Mouse (Mus musculus) forebrain, embryonic 11.5 days (tissue): ENCODE data around the gene Ankrd53. TPM values are rescaled to one million over a fixed set of nuclear protein-coding genes. Genes with fewer than 3 reads are reported as not detected.

ENCODE experiments used
- ATAC-seq: fragments of 200-750 bp; cut with Nextera tagmentation; replicated peaks from 2 replicates; pipeline ENCODE4 v1.8.0; 2017; ENCODE audit warnings: moderate TSS enrichment; ENCODE audit not compliant: low FRiP score
- DNase-seq: peaks from one replicate; pipeline ENCODE4 v3.0.0-alpha.2; 2017; ENCODE audit warnings: low spot score
- H3K27ac ChIP-seq: fragments of 300-500 bp; sonication (generic); 2 replicates; pipeline ENCODE4 v1.5.1; 2014; ENCODE audit warnings: low read depth, low read length
- H3K27me3 ChIP-seq: fragments of 300-500 bp; sonication (generic); 2 replicates; pipeline ENCODE4 v1.6.1; 2014; ENCODE audit warnings: mild to moderate bottlenecking, low read length, mixed read lengths; ENCODE audit not compliant: control insufficient read depth, insufficient read depth
- H3K36me3 ChIP-seq: fragments of 300-500 bp; sonication (generic); 2 replicates; pipeline ENCODE4 v1.6.1; 2014; ENCODE audit warnings: mild to moderate bottlenecking, low read length, moderate library complexity, mixed read lengths; ENCODE audit not compliant: control insufficient read depth, insufficient read depth
- H3K4me1 ChIP-seq: fragments of 300-500 bp; sonication (generic); replicated peaks from 2 replicates; pipeline ENCODE4 v1.6.1; 2014; ENCODE audit warnings: low read length, mixed read lengths; ENCODE audit not compliant: control insufficient read depth, insufficient read depth
- H3K4me2 ChIP-seq: fragments of 300-500 bp; sonication (generic); 2 replicates; pipeline ENCODE4 v1.6.1; 2014; ENCODE audit warnings: low read depth, mild to moderate bottlenecking, low read length, moderate library complexity, mixed read lengths; ENCODE audit not compliant: severe bottlenecking
- H3K4me3 ChIP-seq: fragments of 300-500 bp; sonication (generic); 2 replicates; pipeline ENCODE4 v1.5.1; 2014; ENCODE audit warnings: low read depth, low read length
- H3K9ac ChIP-seq: fragments of 300-500 bp; sonication (generic); 2 replicates; pipeline ENCODE4 v1.6.1; 2014; ENCODE audit warnings: low read length
- H3K9me3 ChIP-seq: fragments of 300-500 bp; sonication (generic); 2 replicates; pipeline ENCODE4 v1.6.1; 2016; ENCODE audit warnings: low read length, mixed read lengths; ENCODE audit not compliant: control insufficient read depth
- WGBS: fragments of 180-500 bp; shearing (Covaris S2); extraction: QIAGEN DNeasy Blood & Tissue Kit; methylation state at CpG from one replicate; pipeline ENCODE4 v1.1.7; 2014; 5-methylcytosine and 5-hydroxymethylcytosine counted together
- polyA plus RNA-seq: library from polyadenylated mRNA; unstranded; fragments of >200 nt; fragmentation: Nextera tagmentation; extraction: Ambion mirVana; gene quantifications from 2 replicates; pipeline ENCODE4 v1.2.1, GENCODE M21; 2014

The Ankrd53 gene
- 0.25 TPM in 1 of 2 replicates, not detected in the other for polyA plus RNA-seq

GRCm38 (mm10) chr6:83762344-83762743 is at the start of gene Ankrd53:
Gene Ankrd53 (plus strand): TSS chr6:83762644.
- no peaks in the 10 kb centered on the region for H3K9me3 ChIP-seq
- DNase-seq, result no peak

GRCm38 (mm10) chr6:83713271-83714136 is 48.9 kb upstream of the Ankrd53 start:
- no peak for ATAC-seq
- Histone ChIP-seq H3K9me3 (no peaks in the 10 kb centered on the region), H3K27me3 (peaks cover 90% of the 10 kb centered on the region), H3K4me2 (no peak overlapping the region), H3K27ac (no peak overlapping the region), H3K4me3 (no peak overlapping the region), H3K36me3 (no peaks in the 10 kb centered on the region), H3K4me1 (peaks cover 8% of the 10 kb centered on the region; the same call in 1 of the 2 replicates), H3K9ac (no peak overlapping the region)
- no peak for DNase-seq
- WGBS, result 2% methylated on average over 12 of the region's 12 CpGs

More at GRCm38 (mm10) chr6:83762344-83762743, at the start of gene Ankrd53:
- Histone ChIP-seq H3K4me2 (peak within 1 kb of the TSS; percentile 40), H3K27ac (no peak within 1 kb of the TSS), H3K9ac (peak within 1 kb of the TSS; percentile 1; the same call in 1 of the 2 replicates), H3K36me3 (no peaks in the 10 kb centered on the region; the same call in 1 of the 2 replicates), H3K27me3 (peaks cover 48% of the 10 kb centered on the region), H3K4me1 (no peaks in the 10 kb centered on the region; the same call in 1 of the 2 replicates), H3K4me3 (peak within 1 kb of the TSS; percentile 4; the same call in 1 of the 2 replicates)
- ATAC-seq, result 0 out of 2 replicates have a peak, but pooled peaks have one; percentile 13
- WGBS, result 19% methylated on average over 6 of the region's 6 CpGs

DNA sequence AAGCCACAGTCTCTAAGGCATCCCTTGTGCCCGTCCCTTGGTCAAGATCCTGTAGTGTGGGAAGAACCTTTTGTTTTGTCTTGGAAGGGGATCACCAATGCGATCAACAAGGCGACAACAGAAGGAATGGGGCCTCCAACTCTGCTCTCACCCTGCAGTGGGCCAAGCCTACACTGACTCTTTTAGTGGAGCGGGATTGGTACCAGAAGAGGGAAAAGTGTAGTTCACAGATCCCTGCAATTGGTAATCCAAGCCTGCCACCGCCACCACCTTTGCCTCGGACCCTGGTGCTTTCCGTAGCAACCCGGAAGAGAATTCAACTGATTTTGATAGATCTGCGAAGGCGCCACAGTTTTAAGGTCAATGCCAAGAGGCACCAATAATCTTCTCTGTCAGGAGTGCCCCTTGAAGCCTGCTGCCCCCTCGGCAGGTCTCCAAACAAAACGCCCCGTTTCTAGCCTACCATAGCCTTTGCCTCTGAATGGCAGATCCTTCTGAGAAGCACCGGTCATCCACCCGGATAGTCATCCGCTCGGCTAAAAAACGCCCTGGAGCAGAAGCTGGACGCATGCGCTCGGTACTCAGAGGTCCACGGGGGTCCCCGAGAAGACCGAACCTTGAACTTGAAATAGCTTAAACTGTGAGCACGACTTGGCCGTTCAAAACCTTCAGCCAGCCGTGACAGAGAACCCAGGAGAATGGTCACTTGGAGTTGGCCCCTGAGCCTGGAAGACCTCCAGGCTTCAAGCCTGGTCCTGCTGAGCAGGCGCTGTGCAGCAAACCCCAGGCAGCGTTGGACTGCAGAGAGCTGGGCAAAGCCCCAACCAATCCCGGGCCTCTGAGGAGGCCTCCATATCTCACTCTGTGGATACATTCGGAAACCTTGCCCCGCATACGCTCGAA is 48.0 kb upstream of the Ankrd53 start:
- WGBS, result under 1% methylated on average over 34 of the region's 34 CpGs

GRCm38 (mm10) chr6:83715461-83716196 is 46.8 kb upstream of the Ankrd53 start:
- Histone ChIP-seq H3K4me1 (peaks cover 8% of the 10 kb centered on the region; the same call in 1 of the 2 replicates), H3K27ac (no peak overlapping the region), H3K36me3 (no peaks in the 10 kb centered on the region), H3K4me2 (no peak overlapping the region), H3K4me3 (no peak overlapping the region), H3K9ac (no peak overlapping the region), H3K27me3 (peaks cover 88% of the 10 kb centered on the region), H3K9me3 (no peaks in the 10 kb centered on the region)
- WGBS, result under 1% methylated on average over 30 of the region's 30 CpGs
- ATAC-seq (no peak), DNase-seq (peak; percentile 58)

More for the DNA sequence above, 48.0 kb upstream of the Ankrd53 start:
- Histone ChIP-seq H3K4me2 (no peak overlapping the region), H3K9ac (no peak overlapping the region), H3K9me3 (no peaks in the 10 kb centered on the region), H3K27ac (no peak overlapping the region), H3K27me3 (peaks cover 89% of the 10 kb centered on the region), H3K36me3 (no peaks in the 10 kb centered on the region), H3K4me1 (peaks cover 8% of the 10 kb centered on the region; the same call in 1 of the 2 replicates), H3K4me3 (no peak overlapping the region)
- ATAC-seq (no peak), DNase-seq (peak; percentile 67)

DNA sequence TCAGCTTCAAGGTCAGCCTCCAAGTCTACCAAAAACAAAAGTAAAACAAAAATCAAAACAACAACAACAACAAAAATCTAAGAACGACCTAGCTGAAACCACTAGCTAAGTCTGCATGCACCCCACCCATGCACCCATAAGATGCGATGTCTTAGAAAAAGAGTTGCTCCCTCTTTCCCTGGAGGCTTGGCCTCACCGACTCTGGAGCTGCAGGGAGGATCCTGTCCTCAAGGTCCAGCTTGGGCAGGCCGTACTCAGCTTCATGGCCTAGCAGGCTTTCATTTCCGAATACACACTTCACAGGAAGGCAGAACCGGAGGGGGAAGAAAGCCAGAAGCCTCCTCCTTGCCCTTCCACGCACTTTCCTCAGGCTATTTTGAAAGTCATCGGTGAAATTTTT is 45.4 kb upstream of the Ankrd53 start:
- H3K4me3 ChIP-seq, result no peak overlapping the region
- no peaks in the 10 kb centered on the region for H3K36me3 ChIP-seq
- H3K27me3 ChIP-seq, result peaks cover 88% of the 10 kb centered on the region
- H3K9me3 ChIP-seq, result no peaks in the 10 kb centered on the region
- H3K4me2 ChIP-seq, result no peak overlapping the region
- DNase-seq (no peak), ATAC-seq (no peak)
- under 1% methylated on average over 8 of the region's 8 CpGs for WGBS
- H3K9ac ChIP-seq, result no peak overlapping the region
- H3K27ac ChIP-seq, result no peak overlapping the region
- 0 out of 2 replicates have a peak, but pooled peaks cover 2% of the 10 kb centered on the region for H3K4me1 ChIP-seq

DNA sequence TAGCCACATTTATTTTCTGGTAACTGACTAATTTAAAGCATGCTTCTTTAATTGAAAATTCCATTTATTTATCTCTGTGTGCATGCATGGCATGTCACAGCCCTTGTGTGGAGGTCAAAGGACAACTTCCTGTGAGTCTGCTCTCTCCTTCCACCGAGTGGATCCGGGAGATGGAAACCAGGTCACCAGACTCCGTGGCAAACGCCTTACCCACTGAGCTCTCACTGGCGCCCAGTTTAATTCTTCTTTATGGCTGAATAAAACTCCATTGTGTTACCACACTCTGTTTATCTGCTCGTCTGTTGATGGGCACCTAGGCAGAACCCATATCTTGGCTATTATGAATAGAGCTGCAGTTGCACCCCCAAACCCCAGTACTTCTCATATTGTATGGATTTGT is 39.9 kb upstream of the Ankrd53 start:
- Histone ChIP-seq H3K27me3 (peaks cover 53% of the 10 kb centered on the region), H3K36me3 (no peaks in the 10 kb centered on the region), H3K4me2 (no peak overlapping the region), H3K4me1 (no peaks in the 10 kb centered on the region), H3K9ac (no peak overlapping the region), H3K4me3 (no peak overlapping the region), H3K27ac (no peak overlapping the region), H3K9me3 (no peaks in the 10 kb centered on the region)
- WGBS, result 26% methylated on average over 6 of the region's 6 CpGs
- DNase-seq (no peak), ATAC-seq (no peak)

- Histone ChIP-seq H3K27ac (no peak overlapping the region), H3K4me3 (no peak overlapping the region), H3K4me1 (no peaks in the 10 kb centered on the region), H3K36me3 (no peaks in the 10 kb centered on the region), H3K4me2 (no peak overlapping the region), H3K9ac (no peak overlapping the region), H3K27me3 (peaks cover 10% of the 10 kb centered on the region), H3K9me3 (no peaks in the 10 kb centered on the region)
- ATAC-seq (no peak), DNase-seq (no peak)
- WGBS, result 40% methylated on average over 4 of the region's 4 CpGs
These were observed 35.3 kb upstream of the Ankrd53 start for GRCm38 (mm10) chr6:83727178-83727577.

- Histone ChIP-seq H3K9me3 (no peaks in the 10 kb centered on the region), H3K9ac (no peak overlapping the region), H3K4me1 (no peaks in the 10 kb centered on the region), H3K27me3 (peaks cover 2% of the 10 kb centered on the region), H3K4me2 (no peak overlapping the region), H3K4me3 (no peak overlapping the region), H3K36me3 (no peaks in the 10 kb centered on the region), H3K27ac (no peak overlapping the region)
- WGBS, result 91% methylated on average over 3 of the region's 3 CpGs
- DNase-seq (no peak), ATAC-seq (no peak)
These were observed 34.0 kb upstream of the Ankrd53 start for GRCm38 (mm10) chr6:83728488-83728887.
